Mouse (Mus musculus): ENCODE data around the gene Inf2.

The Inf2 gene

DNA sequence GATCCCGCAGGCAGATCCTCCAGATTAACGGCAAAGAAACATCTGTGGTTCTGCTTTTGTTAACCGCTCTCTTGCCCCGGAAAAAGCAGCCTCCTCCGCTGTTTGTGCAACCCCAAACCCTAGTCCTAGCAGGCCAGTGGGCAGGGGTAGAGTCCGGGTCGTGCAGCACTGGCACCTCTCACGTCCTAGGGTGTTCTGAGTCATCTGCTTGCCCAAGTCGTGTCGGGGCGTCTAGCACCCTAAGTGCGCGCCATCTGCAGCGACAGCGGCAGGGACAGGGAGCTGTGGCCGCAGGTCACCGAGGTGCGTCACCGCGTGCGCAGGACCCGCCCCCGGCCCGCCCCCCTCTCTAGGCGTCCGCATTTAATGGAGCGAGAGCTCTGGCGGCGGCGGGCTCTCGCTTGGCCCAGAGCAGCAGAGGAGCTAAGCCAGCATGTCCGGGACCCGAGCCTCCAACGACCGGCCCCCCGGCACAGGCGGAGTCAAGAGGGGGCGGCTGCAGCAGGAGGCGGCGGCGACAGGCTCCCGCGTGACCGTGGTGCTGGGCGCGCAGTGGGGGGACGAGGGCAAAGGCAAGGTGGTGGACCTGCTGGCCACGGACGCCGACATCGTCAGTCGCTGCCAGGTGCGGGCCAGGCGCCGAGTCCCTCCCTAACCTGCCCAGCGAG is 31.2 kb downstream of the Inf2 start, which contains the start of gene Adssl1:
Gene Adssl1 (plus strand): TSS at position 360 of the 668 bp plus-strand sequence.
- in situ Hi-C loops (cut with MboI, MseI): loop anchor here (5.0 kb wide), 1 partner anchor 68 kb away; no protein-coding TSS in a partner anchor

DNA sequence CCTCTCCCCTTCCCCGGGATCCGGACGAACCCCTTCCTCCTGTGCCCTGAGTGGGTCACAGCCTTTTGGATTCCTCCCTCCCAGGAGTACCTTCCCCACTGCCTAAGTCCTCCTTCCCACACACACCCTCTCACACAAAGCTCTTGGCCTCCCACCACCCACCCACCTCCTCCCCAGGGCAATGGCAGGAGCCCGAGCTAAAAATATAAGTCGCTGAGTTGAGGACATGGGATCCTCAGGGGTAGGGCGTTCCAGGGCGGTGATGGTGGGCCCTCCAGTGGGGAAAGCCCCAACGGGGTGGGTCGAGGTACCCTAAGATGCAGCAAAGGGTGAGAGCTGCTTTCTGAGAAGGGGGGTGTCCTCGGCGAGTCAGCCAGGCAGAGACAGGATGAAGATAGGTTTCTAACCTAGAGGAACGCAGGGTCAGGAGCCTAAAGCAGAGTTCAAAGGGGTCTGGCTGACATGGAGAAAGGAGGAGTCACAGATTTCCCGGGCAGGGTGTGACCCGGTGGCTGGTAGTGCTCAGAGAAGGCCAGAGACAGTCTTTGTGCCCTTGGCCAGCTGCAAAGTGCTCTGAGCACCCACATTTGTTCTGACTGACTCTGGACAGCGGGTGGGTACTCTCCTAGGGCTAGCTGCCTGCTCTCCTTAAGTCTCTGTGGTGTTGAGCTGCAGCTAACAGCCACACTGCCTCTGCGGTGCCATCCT is 31.9 kb downstream of the Inf2 start:
- in situ Hi-C loops (cut with MboI, MseI): loop anchor here in 1 of 2 experiments (5.0 kb wide), 1 partner anchor 68 kb away; no protein-coding TSS in a partner anchor

DNA sequence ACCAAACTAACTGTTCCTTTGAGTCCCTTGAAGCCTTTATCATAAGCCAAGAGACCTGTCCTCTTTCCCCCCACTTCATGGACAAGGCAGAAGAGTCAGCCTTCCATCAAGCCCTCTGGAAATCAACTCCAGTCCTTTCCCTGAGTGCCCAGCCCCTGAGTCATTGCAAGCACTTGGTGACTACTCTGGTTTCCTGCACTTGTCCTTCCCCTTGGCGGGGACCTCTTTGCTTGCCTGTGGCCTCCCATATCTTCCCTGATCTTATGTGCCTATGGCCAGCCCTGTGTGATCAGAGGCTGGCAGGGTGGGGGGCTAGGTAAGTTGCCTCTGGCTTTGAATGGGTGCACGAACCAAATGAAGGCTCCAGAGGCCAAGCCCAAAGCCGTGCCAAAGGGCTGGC is 33.3 kb downstream of the Inf2 start:
- in situ Hi-C loops (cut with MboI, MseI): loop anchor here in 1 of 2 experiments (5.0 kb wide), 1 partner anchor 70 kb away; no protein-coding TSS in a partner anchor

DNA sequence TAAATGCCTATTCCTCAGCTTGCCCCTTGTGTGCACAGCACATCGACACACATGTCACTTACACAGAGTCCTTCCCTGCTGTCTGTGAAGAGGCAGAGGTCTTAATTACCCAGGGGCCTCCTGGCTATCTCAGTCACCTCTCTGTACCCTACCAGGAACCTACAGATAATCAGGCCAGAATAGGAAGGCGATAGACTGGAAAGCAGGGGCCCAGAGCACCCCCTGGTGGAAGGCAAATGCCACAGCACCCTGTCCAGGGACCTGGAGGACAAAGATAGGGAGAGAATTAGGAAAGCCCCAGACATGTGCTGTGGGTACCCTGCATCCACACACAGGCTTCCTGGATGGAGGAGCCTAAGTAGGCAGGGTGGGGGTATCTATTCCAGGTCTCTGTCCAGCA is 35.2 kb downstream of the Inf2 start:
- in situ Hi-C loops (cut with MboI, MseI): loop anchor here in 1 of 2 experiments (5.0 kb wide), 1 partner anchor 71 kb away; no protein-coding TSS in a partner anchor

DNA sequence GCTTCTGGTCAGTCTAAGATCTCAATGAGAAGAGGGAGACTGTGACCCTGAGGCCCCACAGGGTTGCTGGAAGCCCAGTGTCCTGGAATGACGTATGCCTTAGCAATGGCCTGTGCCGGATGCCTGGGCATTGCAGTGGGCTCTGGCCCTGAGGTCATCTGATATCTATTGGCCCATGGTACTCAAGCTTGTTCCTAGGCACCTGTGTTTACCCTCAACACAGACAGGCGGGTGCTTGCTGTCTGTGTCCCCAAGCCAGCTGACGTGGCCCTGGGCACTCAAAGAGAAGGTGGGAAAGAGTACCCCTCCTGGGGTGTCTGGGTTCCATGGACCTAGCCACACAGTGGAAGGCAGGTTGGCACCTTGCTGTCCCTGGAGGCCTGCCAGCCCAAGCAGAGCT is 37.1 kb downstream of the Inf2 start:
- in situ Hi-C loops (cut with MboI, MseI): no loop called here

DNA sequence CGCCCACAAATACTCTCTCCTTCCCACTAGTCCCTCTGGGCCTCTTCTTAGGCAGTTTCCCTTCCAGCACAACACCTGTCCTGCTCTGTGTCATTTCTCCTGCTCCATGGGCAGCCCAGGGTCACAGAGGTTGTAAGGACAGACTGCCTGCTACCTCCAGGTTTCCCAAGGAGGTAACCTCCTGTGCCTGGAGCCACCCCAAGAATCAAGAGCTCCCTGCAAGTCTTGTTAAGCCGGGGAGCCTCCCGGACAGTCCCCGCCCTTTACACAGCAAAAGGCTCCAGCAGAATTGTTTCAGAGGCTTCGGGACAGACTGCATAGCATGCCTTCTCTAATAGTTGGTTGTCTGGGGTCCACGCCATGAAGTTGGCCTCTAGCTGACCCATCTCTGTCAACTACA is 37.9 kb downstream of the Inf2 start:
- in situ Hi-C loops (cut with MboI, MseI): no loop called here

DNA sequence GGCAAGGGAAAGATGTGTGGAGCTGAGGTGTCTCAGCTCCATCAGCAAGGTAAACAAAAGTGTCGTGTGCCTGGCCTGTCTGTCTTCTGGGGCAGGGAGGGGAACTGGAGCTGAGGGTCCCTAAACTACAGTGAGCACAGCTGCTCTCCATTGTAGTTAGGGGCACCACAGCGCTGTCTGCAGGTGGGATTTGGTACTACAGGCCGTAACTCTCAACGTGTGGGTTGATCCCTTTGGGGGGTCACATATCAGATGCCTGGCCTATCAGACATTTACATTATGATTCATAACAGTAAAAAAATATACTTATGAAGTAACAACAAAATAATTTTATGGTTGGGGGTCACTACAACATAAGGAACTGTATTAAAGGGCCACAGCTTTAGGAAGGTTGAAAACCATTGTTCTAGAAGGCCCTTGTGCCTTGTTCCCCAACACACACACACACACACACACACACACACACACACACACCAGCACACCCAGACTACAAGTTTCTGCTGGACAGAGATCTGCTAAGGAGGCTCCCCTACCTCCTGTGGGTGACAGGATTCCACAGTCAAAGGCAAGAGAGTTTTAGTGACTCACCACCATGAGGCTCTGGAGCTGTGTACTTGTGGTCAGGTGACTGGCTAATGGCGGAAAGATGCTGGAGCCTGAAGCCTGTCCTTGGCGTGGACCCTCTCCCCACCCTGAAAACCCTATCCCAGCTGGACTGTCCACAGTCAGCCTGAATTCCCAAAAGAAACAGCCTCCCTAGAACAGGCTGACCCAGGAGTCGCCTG is 38.7 kb downstream of the Inf2 start:
- in situ Hi-C loops (cut with MboI, MseI): no loop called here

DNA sequence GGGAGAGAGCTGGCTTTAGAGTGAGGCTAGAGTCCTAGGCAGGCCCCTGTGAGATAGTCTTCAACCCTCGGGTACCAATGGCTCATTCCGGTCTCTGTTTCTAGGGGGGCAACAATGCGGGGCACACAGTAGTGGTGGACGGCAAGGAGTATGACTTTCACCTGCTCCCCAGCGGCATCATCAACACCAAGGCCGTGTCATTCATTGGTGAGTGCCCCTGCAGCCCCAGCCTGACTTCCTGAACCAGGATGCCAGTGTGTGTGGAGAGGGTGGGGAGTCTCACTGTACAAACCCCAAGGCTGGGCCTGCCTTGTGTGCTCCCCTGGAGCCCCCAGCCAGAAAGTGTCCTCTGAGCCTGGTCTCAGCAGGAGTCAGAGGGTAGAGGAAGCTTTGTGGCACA is 39.6 kb downstream of the Inf2 start:
- in situ Hi-C loops (cut with MboI, MseI): no loop called here

DNA sequence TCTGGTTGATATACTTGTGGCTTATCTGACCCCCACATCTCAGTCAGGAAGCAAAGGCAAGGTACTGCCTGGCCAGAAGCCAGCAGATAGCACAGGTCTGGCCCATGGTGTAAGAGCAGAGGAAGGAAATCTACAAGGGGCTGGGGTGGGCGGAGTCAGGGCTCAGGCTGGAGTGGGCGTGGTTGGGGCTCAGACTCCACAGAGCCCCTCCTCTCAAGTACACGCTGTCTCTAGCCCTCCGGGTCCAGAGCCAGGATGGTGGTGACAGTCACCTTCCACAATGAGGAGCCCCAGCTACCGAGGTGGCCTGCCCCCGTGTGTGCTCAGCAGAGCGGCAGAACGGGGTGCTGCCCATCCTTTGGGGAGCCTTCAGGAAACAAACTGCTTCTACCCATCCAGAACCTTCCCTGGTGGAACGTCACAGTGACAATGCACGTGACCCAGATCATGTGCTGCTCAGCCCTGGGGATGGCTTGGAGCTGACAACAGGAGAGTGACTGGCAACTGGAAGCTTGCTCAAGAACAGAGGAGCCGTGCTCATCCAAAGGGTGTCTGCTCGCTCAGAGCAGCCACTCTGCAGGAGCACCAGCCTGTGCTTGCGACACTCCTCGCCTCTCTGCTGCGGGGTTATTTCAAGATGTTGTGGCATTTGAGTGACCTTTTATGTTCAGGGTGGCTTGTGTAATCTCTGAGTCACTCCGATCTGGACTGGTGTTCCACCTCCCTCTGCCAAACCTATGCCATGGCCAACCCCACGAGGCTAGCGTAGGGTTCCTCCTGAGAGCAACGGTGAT is 40.5 kb downstream of the Inf2 start:
- in situ Hi-C loops (cut with MboI, MseI): no loop called here

DNA sequence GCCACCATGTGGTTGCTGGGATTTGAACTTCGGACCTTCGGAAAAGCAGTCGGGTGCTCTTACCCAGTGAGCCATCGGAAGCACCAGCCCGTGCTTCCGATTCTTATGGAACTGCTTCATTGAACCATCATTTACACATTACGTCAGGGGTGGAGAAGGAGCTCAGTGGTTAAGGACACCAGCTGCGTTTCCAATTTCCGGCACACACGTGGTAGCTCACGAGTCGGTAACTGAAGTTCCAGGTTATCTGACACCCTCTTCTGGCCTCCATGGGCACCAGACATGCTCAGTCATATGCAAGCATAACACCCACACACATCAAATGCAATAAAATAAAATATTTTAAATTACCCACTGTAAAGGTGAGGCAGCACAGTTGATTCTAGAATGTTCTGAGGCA is 41.4 kb downstream of the Inf2 start:
- in situ Hi-C loops (cut with MboI, MseI): no loop called here

DNA sequence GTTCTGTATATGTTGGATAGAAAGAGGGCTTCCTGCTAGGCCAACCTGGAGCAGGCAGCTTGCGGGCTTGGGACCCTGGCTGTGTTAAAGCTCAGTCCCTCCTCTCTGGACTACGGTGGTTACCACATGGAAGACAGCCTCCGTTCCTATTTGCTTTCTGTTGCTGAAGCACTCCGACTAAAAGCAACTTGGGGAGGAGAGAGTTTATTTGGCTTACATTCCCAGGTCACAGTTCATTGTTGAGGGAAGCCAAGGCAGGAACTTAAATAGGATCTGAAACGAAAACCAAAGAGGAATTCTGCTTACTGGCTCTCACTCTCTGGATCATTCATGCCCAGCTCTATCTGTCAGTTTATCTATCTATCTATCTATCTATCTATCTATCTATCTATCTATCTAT is 42.2 kb downstream of the Inf2 start:
- in situ Hi-C loops (cut with MboI, MseI): no loop called here

DNA sequence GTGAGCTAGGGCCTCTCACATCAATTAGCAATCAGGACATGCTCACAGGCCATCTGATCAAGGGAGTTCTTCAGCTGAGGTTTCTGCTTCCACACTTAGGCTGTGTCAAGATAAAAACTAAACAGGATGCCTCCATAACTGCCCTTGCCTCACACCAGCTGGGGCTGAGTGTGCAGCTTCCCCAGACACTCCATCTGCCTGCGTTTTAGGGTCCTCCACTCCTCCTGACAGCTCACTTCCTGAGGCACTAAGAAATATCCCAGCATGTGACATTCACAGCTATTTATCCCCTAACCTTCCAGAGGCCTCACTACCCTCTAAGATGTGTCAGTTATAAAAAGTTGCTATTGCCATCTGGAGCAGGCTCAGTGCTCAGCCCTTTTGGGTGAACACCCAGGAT is 42.9 kb downstream of the Inf2 start:
- in situ Hi-C loops (cut with MboI, MseI): no loop called here

DNA sequence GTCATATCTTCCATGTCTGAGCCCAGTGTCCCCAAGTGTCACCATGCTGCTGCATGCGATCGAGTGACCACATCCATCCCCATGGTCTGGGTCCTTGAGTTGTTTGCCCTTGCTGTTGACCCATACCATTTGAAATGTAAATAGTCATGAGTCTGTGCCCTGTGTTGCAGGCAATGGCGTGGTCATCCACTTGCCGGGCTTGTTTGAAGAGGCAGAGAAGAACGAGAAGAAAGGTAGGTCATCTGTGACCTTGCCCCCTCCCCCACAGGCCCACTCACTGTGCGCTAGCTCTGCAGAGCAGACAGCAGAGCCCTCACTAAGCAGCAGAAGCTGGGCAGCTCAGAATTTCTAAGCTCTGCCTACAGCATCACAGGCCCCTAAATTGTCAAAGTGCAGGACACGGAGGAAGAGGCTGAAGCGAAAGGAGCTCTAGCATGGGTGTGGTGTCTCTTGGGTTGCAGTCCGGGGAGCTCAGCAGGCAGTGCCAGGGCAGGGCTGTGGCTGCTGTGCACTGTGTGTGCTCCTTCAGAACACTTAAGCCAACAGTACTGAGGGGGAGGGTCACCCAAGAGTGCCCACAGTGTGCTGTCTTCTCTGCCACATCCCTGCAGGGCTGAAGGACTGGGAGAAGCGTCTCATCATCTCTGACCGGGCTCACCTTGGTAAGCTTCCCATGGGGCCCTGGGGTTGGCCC is 43.6 kb downstream of the Inf2 start:
- in situ Hi-C loops (cut with MboI, MseI): no loop called here

DNA sequence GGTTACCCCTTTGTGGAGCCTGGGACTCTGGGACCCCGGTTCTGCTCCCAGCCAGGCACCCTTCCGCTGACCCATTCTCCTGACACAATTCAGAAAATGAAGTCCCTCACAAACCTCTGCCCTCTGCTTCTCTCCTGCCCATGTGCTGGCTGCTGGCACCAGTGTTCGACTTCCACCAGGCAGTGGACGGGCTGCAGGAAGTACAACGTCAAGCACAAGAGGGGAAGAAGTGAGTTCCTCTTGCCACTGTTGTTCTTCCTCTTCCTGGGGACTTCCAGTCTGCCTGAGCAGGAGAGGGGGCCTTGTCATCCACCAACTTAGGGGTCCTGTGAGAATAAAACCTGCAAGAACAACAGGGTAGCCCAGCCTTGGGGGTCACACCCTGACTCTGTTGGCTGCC is 44.3 kb downstream of the Inf2 start:
- in situ Hi-C loops (cut with MboI, MseI): no loop called here

DNA sequence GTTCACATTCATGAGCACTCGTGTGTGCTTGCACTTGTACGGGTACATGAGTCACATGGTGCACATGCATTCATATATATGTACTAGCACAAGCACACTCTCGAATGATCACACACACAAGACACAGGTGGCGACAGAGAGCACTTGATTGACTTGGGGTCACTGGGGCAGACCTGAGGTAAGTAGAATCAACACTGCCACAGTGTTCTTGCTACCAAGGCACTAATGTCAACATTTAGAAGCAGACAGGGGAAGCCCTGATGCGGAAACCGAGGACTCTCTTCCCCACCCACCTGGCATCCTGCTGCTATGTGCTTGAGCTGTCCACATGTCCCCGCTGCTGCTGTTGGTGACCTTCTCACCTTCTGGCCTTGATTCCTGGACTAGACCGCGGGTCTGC is 45.1 kb downstream of the Inf2 start:
- in situ Hi-C loops (cut with MboI, MseI): no loop called here

DNA sequence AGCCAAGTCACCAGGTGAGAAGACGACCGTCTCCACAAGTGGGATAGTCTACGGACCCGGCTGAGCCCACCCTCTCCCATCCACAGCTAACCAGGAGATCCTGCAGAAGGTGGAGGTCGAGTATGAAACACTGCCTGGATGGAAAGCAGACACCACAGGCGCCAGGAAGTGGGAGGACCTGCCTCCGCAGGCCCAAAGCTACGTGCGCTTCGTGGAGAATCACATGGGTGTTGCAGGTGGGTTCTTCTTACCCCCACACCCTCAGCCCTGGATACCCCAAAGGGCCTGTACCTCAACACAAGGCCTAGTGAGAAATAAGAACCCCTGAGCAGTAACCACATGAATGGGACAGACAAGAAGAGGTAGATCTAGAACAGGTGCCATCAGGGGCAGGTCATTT is 50.9 kb downstream of the Inf2 start:
- in situ Hi-C loops (cut with MboI, MseI): no loop called here

DNA sequence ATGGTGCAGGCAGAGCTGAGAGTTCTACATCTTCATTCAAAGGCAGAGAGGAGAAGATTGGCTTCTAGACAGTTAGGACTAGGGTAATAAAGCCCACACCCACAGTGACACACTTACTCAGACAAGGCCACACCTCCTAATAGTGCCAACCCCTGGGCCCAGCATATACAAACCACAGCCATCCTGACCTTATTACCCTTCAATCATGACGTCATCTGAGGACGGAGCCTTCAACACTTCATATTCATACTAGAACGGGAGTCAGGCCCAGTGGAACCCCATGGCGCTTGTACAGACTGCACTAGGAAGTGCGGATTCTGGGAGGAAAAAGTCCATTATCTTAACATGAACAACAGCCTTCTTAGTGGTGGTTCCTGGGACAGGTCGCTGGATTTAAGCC is 54.5 kb downstream of the Inf2 start:
- in situ Hi-C loops (cut with MboI, MseI): no loop called here

DNA sequence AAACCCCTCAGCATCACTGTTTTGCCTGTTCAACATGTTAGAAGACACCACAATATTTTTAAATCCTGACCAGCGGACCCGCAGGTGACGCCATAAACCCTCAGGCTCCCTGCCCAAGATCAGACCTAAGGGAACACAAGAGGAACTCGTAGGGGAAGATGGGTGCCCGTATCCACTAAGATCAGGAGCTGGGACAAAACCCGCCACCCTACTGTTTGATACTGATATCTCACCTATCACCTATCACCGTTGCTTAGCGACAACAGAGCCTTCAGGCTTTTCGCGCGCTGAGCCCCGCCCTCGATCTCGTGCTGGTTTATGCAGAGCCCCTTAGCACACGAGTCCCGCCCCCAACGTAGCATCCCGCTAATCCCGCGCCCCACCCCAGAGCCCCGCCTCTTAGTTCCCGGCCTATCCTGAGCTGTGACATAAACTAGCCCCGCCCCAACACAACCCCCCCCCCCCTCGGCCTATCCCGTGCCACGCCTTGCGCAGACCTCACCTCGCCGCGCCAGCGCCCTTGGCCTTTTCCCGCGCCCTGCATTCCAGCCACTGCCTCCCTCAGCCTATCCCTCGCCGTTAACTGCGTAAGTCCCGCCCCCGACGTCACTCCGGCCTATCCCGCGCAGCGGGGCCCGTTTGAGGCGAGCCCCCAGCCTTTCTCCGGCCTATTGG is 55.7 kb downstream of the Inf2 start, which contains the start of gene Siva1:
Gene Siva1 (plus strand): TSS at position 500 of the 675 bp plus-strand sequence.
- in situ Hi-C loops (cut with MboI, MseI): no loop called here

DNA sequence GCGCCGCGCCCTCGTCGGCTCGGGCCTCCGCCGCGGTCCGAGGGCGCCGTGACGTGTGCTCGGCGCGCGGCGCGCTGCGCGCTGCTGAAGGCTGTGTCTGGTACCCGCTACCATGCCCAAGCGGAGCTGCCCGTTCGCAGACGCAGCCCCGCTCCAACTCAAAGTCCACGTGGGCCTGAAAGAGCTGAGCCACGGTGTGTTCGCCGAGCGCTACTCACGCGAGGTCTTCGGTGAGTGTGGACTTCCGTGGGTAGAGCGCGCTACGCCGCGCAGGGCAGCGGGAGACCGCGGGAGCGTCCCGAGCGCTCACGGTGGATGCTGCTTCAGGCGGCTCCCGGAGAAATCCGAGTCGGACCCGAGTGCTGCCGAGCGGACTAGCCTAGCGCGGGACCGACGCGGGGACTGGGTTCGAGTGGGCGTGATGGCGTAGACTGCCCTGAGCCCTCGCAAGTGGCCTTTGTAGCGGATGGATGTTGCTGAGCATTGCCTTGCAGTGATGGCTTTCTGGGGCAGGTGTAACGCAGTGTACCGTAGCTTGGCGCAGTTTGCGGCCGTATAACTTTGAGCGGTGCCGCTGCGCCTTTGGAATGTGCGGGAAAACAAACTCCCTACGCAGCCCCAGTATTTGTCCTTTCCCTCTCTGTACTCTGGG is 56.4 kb downstream of the Inf2 start:
- in situ Hi-C loops (cut with MboI, MseI): no loop called here

DNA sequence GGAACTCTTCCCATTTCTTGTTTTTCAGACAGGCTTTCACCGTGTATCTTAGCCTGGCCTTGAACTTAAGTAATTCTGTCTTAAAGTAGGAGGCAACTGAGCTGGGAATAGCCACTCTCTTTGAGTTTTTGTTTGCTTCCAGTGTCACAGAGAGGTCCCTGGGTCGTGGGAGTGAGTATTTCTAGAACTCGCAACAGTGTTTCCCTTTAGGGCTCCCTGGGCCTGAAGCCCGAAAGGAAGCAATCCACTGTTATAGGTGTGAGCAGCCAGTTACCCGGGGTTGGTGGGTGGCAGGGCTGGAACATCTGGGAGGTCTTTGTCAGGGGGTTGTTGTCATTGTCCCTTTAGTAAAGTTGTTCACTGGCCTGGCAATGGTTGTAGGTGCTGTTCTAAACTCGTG is 57.6 kb downstream of the Inf2 start:
- in situ Hi-C loops (cut with MboI, MseI): no loop called here
